Mouse (Mus musculus) midbrain, embryonic 11.5 days (tissue): ENCODE results near the gene Ssc4d. TPM values are rescaled to one million over a fixed set of nuclear protein-coding genes. Genes with fewer than 3 reads are reported as not detected.

Source experiments
- ATAC-seq: fragments of 200-750 bp; cut with Nextera tagmentation; 2 replicates; pipeline ENCODE4 v1.8.0; 2017; ENCODE audit warnings: moderate TSS enrichment, moderate library complexity; ENCODE audit not compliant: low FRiP score
- DNase-seq: peaks from one replicate; pipeline ENCODE4 v3.0.0; 2015; ENCODE audit warnings: low spot score; ENCODE audit errors: missing footprints
- H3K27ac ChIP-seq: fragments of 300-500 bp; sonication (generic); 2 replicates; pipeline ENCODE4 v1.5.1; 2014; ENCODE audit warnings: low read depth, low read length
- H3K27me3 ChIP-seq: fragments of 300-500 bp; sonication (generic); 2 replicates; pipeline ENCODE4 v1.6.1; 2014; ENCODE audit warnings: mild to moderate bottlenecking, low read length, moderate library complexity, mixed read lengths; ENCODE audit not compliant: control insufficient read depth, insufficient read depth
- H3K36me3 ChIP-seq: fragments of 300-500 bp; sonication (generic); 2 replicates; pipeline ENCODE4 v1.6.1; 2014; ENCODE audit warnings: mild to moderate bottlenecking, low read length, moderate library complexity, mixed read lengths; ENCODE audit not compliant: control insufficient read depth, insufficient read depth
- H3K4me1 ChIP-seq: fragments of 300-500 bp; sonication (generic); 2 replicates; pipeline ENCODE4 v1.6.1; 2014; ENCODE audit warnings: low read length; ENCODE audit not compliant: control insufficient read depth, insufficient read depth
- H3K4me2 ChIP-seq: fragments of 300-500 bp; sonication (generic); 2 replicates; pipeline ENCODE4 v1.6.1; 2014; ENCODE audit warnings: mild to moderate bottlenecking, moderate library complexity
- H3K4me3 ChIP-seq: fragments of 300-500 bp; sonication (generic); 2 replicates; pipeline ENCODE4 v1.5.1; 2014; ENCODE audit warnings: low read depth, low read length
- H3K9ac ChIP-seq: fragments of 300-500 bp; sonication (generic); 2 replicates; pipeline ENCODE4 v1.6.1; 2014; ENCODE audit warnings: low read length
- H3K9me3 ChIP-seq: fragments of 300-500 bp; sonication (generic); 2 replicates; pipeline ENCODE4 v1.6.1; 2016; ENCODE audit warnings: low read length; ENCODE audit not compliant: control insufficient read depth
- WGBS: fragments of 180-500 bp; shearing (Covaris S2); extraction: QIAGEN DNeasy Blood & Tissue Kit; methylation state at CpG from one replicate; pipeline ENCODE4 v1.1.7; 2014; 5-methylcytosine and 5-hydroxymethylcytosine counted together
- polyA plus RNA-seq: library from polyadenylated mRNA; unstranded; fragments of >200 nt; fragmentation: Nextera tagmentation; extraction: Ambion mirVana; gene quantifications from 2 replicates; pipeline ENCODE4 v1.2.1, GENCODE M21; 2014

Ssc4d gene
- polyA plus RNA-seq, 1 experiment from 2014 or later = 0.68 TPM

DNA sequence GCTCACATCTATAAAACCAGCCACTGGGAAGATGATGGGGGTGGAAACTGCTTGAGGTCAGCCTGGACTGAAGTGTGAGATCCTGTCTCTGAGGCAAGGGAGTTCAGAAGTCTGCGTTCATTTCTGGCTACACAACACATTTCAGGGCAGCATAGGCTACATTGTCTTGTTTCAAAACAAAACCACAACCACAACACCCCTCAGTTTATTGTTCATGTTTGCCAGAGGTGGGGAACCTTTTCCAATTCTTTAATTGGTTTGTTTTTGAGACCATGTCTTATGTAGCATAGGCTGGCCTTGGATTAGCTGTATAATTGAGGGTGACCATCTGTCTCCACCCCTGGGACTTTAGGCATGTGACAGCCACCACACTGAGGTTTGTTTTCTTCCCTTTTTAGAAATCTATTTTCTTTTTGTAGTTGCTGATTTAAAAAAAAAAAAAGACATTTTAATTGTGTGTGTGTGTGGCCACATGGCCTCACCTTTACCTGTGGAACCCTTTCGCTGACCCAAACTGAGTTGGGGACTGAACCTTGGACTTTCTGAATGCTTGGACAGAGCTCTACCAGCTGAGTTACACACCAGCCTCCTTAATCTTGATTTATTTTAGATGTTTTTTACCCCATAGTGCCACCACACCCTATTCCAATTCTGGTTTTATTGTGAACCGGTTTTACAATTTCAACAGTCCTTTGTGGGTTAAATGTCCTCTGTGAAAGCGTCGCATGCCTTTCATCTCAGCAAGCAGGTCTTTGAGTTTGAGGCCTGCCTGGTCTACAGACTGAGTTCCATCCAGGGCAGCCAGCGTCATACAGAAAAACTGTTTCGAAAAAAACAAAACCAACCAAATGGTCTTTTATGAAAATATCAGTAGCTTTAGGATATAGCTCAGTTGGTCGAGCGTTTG lies 17.8 kb downstream of the Ssc4d start:
- 85% methylated on average over 9 of the region's 9 CpGs for WGBS
- peaks cover 4% of the 10 kb centered on the region; the same call in 1 of the 2 replicates for H3K4me1 ChIP-seq
- H3K9me3 ChIP-seq = no peaks in the 10 kb centered on the region
- ATAC-seq (no peak), DNase-seq (peak; percentile 83)
- peak overlapping the region; percentile 63 for H3K27ac ChIP-seq
- H3K4me2 ChIP-seq = peak overlapping the region; percentile 27; the same call in 1 of the 2 replicates
- no peaks in the 10 kb centered on the region for H3K27me3 ChIP-seq
- no peak overlapping the region for H3K9ac ChIP-seq
- no peak overlapping the region for H3K4me3 ChIP-seq
- H3K36me3 ChIP-seq = no peaks in the 10 kb centered on the region

DNA sequence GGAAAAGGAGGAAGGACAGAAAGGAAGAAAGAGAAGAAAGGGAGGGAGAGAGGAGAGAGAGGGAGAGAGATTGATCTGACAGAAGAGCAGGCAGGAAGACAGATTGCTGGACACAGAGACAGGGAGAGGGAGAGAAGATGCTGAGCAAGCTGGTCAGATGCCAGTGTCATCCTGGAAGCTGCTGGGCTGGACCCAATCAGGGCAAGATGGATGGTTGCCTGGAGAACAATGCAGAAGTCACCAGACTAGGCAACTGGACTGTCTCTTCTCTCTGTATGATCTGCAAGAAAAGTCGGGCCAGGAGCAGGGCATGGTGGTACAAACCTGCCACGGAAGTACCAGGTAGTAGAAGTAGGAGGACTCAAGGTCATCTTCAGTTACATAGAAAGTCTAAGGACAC lies 21.5 kb downstream of the Ssc4d start:
- Histone ChIP-seq H3K27ac (no peak overlapping the region), H3K9me3 (no peaks in the 10 kb centered on the region), H3K27me3 (no peaks in the 10 kb centered on the region), H3K4me2 (no peak overlapping the region), H3K36me3 (no peaks in the 10 kb centered on the region), H3K4me3 (no peak overlapping the region), H3K4me1 (peaks cover 4% of the 10 kb centered on the region; the same call in 1 of the 2 replicates), H3K9ac (no peak overlapping the region)
- 90% methylated on average over 2 of the region's 2 CpGs for WGBS
- ATAC-seq (no peak), DNase-seq (no peak)

DNA sequence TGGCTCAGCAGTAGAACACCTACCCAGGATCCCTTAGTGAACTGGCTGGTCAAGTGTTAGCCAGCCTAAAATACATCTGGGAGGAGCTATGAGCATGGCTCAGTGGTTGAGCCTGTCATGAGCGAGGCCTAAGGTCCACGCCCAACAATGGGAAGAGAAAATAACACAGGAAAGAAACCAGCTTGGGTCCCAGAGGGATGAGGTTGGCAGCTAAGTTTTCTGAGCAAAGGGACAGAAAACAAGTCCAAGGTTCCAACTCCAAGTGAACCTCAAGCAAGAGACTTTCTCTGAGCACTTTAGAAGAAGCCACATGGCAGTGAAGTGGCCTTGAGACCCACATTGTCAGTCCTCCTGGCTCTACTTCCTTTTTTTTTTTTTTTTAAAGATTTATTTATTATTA lies 22.7 kb downstream of the Ssc4d start:
- H3K27me3 ChIP-seq = no peaks in the 10 kb centered on the region
- no peaks in the 10 kb centered on the region for H3K4me1 ChIP-seq
- H3K27ac ChIP-seq = no peak overlapping the region
- no peaks in the 10 kb centered on the region for H3K36me3 ChIP-seq
- DNase-seq (no peak), ATAC-seq (no peak)
- H3K9me3 ChIP-seq = no peaks in the 10 kb centered on the region
- no peak overlapping the region for H3K4me2 ChIP-seq
- 95% methylated on average over 2 of the region's 2 CpGs for WGBS
- H3K4me3 ChIP-seq = no peak overlapping the region
- no peak overlapping the region for H3K9ac ChIP-seq

DNA sequence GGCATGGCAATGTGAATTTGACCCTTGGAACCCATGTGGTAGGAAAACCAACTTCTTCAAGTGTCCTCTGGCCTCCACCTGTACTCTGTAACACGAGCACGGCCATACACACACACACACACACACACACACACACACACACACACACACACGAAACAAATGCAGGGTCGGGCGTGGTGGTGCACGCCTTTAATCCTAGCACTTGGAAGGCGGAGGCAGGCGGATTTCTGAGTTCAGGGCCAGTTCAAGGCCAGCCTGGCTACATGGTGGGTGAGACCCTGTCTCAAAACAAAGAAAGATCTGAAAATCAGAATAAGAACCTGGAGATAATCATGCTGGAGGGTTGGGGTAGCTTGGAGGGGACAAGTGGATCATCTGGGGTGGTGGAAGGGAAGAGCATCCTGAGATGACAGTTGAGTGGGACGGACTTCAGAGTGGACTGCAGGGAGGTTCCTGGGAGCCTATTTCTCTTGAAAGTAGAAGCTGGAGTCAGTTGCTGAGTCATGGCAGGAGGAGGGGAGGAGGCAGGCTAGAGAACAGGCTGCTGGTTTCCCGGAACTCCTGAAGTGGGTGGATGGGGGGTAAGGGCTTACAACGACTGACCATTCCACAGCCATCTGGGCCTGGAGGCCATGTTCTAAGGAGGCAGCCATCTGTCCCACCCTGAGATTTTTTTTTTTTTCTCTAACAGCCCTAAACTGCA lies 23.5 kb downstream of the Ssc4d start:
- ATAC-seq (no peak), DNase-seq (no peak)
- H3K9ac ChIP-seq = no peak overlapping the region
- no peaks in the 10 kb centered on the region for H3K4me1 ChIP-seq
- whole genome bisulfite sequencing = 85% methylated on average over 11 of the region's 11 CpGs
- no peaks in the 10 kb centered on the region for H3K36me3 ChIP-seq
- no peaks in the 10 kb centered on the region for H3K9me3 ChIP-seq
- H3K27me3 ChIP-seq = no peaks in the 10 kb centered on the region
- H3K4me3 ChIP-seq = no peak overlapping the region
- H3K27ac ChIP-seq = no peak overlapping the region
- H3K4me2 ChIP-seq = no peak overlapping the region

DNA sequence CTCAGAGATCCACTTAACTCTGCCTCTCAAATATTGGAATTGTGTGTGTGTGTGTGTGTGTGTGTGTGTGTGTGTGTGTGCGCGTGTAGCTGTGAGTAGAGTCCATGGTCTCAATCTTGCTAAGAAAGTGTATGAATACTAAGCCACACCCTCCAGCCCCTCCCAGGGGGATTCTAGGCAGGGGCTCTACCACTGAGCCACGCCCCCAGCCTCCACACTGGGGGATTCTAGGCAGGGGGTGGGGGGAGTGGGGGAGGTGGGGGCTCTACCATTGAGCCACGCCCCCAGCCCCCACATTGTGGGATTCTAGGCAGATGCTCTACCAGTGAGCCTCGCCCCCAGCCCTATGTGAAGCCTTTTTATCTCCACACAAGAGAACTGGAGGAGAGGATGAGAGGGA lies 27.7 kb downstream of the Ssc4d start:
- Histone ChIP-seq H3K36me3 (no peaks in the 10 kb centered on the region), H3K27me3 (no peaks in the 10 kb centered on the region), H3K9me3 (no peaks in the 10 kb centered on the region), H3K27ac (no peak overlapping the region), H3K4me3 (no peak overlapping the region), H3K4me1 (no peaks in the 10 kb centered on the region), H3K9ac (no peak overlapping the region), H3K4me2 (no peak overlapping the region)
- whole genome bisulfite sequencing = 73% methylated on average over 5 of the region's 5 CpGs
- DNase-seq = peak; percentile 28
- ATAC-seq = no peak

DNA sequence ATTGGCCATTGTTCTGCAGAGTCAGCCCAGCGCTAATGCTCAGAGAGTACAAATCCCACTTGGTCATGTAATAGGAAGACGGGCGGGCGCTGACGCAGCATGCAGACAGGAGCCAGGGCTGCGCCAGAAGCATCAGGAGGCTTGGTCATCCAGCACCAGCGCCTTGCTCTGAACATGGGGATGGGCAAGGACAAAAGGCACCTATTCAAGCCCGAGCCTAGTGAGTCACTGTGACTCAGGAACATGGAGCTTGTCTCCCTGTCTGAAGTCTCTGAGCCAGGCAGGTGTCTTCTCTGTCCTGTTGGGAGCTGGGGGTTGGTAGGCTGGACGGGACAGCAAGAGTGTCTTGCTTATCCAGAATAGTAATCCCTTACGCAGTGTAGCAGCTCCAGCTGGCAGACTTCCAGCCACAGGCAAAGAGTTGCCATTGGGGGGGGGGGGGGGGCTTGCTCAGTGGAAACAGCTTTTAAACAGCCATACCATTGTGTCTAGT lies 28.4 kb downstream of the Ssc4d start:
- Histone ChIP-seq H3K27ac (no peak overlapping the region), H3K4me3 (no peak overlapping the region), H3K27me3 (no peaks in the 10 kb centered on the region), H3K9me3 (no peaks in the 10 kb centered on the region), H3K4me2 (no peak overlapping the region), H3K4me1 (no peaks in the 10 kb centered on the region), H3K9ac (no peak overlapping the region), H3K36me3 (no peaks in the 10 kb centered on the region)
- DNase-seq (peak; percentile 83), ATAC-seq (no peak)
- WGBS = 62% methylated on average over 10 of the region's 10 CpGs

DNA sequence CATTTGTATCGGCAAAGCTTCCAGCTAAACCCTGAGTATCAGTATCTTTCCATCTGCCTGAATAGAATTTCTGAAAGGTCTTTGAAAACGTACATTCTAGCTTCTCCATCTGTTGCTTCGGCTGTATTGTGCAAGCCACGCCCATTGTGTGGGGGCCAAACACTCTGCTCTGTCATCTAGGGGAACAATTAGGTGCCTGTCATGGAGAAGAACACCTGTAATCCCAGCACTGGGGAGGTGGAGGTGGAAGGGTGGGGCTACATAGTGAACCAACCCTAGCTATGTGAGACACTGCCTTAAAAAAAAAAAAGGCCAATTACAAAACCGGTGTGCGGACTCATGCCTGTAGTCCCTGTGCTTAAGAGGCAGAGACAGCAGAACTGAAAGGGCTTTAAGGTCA lies 31.6 kb downstream of the Ssc4d start:
- Histone ChIP-seq H3K27me3 (no peaks in the 10 kb centered on the region), H3K4me3 (no peak overlapping the region), H3K27ac (no peak overlapping the region), H3K36me3 (no peaks in the 10 kb centered on the region), H3K9ac (no peak overlapping the region), H3K4me1 (no peaks in the 10 kb centered on the region), H3K9me3 (no peaks in the 10 kb centered on the region), H3K4me2 (no peak overlapping the region)
- no peak for ATAC-seq
- DNase-seq = no peak
- WGBS = 77% methylated on average over 6 of the region's 6 CpGs

DNA sequence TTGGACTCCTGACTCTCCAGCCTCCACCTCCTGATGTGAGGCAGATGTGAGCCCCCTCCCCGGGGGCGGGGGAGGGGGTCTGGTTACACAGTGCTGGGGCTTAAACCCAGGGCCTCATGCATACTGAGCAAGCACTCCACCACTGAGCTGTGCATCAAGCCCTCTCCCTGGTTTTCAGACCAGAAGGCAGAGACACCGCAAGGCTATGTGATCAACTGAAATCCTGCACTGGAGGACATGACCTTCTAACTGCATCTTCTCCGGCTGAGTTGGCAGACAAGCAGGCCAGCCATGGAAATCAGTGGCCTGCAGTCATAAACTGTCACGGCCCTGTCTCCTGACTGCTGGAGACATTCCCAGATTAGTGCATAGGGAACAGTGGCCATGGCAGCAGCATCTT lies 33.7 kb downstream of the Ssc4d start:
- Histone ChIP-seq H3K27ac (no peak overlapping the region), H3K9me3 (no peaks in the 10 kb centered on the region), H3K4me1 (no peaks in the 10 kb centered on the region), H3K9ac (no peak overlapping the region), H3K36me3 (no peaks in the 10 kb centered on the region), H3K4me3 (no peak overlapping the region), H3K27me3 (no peaks in the 10 kb centered on the region), H3K4me2 (no peak overlapping the region)
- 67% methylated on average over 5 of the region's 5 CpGs for WGBS
- DNase-seq = no peak
- no peak for ATAC-seq

DNA sequence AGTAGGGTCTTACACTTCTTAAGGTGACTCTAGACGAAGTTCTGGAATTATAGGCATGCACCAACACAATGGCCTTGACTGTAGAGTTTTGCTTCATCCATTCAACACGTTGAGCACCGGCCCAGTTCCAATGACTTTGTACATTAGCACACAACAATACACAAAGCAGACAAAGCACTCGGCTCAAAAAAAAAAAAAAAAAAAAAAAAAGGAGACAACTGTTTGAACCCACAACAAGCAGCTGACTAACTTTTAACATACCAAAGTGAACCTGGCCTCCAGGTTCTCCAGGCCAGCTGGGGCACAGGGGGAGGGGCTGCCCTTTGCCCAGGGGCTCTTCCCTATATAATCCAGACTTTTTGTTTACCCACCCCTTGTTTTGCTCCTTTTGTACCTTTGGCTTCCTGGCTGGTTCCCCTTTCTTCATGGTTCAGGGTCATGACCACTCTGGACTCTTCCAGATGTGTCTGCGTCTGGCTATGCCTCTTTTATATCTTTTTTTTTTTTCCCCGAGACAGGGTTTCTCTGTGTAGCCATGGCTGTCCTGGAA lies 38.6 kb downstream of the Ssc4d start:
- Histone ChIP-seq H3K9ac (no peak overlapping the region), H3K9me3 (no peaks in the 10 kb centered on the region), H3K27me3 (no peaks in the 10 kb centered on the region), H3K27ac (peak overlapping the region; percentile 90; the same call in 1 of the 2 replicates), H3K4me3 (no peak overlapping the region), H3K4me2 (no peak overlapping the region), H3K4me1 (peaks cover 21% of the 10 kb centered on the region), H3K36me3 (peaks cover 8% of the 10 kb centered on the region; the same call in 1 of the 2 replicates)
- no peak for DNase-seq
- WGBS = 76% methylated on average over 6 of the region's 6 CpGs
- no peak for ATAC-seq
